Mouse (Mus musculus): ENCODE measurements around the gene Ust. TPM values are rescaled to one million over a fixed set of nuclear protein-coding genes. Genes with fewer than 3 reads are reported as not detected.

Ust gene
- total and polyA plus RNA-seq, 3 experiments: not detected

DNA sequence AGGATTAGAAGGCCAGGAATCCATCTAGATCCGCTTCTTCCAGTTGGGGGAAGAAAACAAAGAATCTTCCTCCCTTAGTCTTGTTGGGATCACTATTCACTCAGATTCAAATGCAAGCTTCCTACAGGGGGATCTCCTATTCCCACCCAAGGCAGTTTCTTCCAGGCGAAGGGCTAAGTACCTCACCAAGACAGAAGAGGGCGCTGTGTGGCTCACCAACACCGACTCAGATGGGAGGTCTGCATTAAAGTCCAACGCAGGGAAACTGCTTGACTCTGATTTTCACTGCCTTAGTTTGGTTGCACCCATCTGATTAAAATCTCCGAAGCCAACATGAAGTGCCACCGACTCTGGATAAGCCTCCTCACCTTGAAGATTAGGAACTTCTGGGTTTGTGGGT is 10.5 kb upstream of the Ust start:
- Histone ChIP-seq H3K9ac (ENCODE audit: insufficient read depth, low read depth) (no peak overlapping the region), H3K79me2 (replicated peaks; ENCODE audit: control insufficient read depth, extremely low read depth, insufficient read depth, poor library complexity, severe bottlenecking) (no peaks in the 10 kb centered on the region), H3K27me3 (replicated peaks) (no peaks in the 10 kb centered on the region), H3K4me3 (replicated peaks in 1 of 3; ENCODE audit: low read depth in 2 of 3, low read length in 2 of 3, poor library complexity in 1 of 3) (no peak overlapping the region), H3K4me2 (ENCODE audit: insufficient read depth, low read depth, poor library complexity, severe bottlenecking) (no peak overlapping the region), H3K36me3 (replicated peaks in 1 of 2; ENCODE audit: control insufficient read depth in 1 of 2, insufficient read depth in 1 of 2, low read length in 1 of 2) (no peaks in the 10 kb centered on the region), H3K27ac (ENCODE audit: insufficient read depth, low read depth) (no peak overlapping the region), H3K4me1 (ENCODE audit: control insufficient read depth in 1 of 2, insufficient read depth in 2 of 2) (peaks cover 21 to 26% of the 10 kb centered on the region in 2 experiments), H3K9me3 (replicated peaks; ENCODE audit: low read length) (no peaks in the 10 kb centered on the region)
- in situ Hi-C loops (cut with MboI; ENCODE audit: low pct_ligation_motif_present, low pct_unique_long_range_greater_than_20kb, low sequenced_read_pairs) (loop anchor here (5.0 kb wide), 1 partner anchor 188 kb away; no protein-coding TSS in a partner anchor), dilution Hi-C loops (cut with MboI; ENCODE audit: extremely low pct_ligation_motif_present, extremely low pct_unique_long_range_greater_than_20kb, low sequenced_read_pairs) (no loop called here)
- no peak for DNase-seq (ENCODE audit: extremely low read depth)
- no peak for TF ChIP-seq POLR2AphosphoS2 (IDR thresholded peaks at IDR 0.05; ENCODE audit: low read depth, low read length)
- TF ChIP-seq TCF12 (IDR thresholded peaks at IDR 0.05; ENCODE audit: low read depth, low read length): no peak
- no peak for TF ChIP-seq HCFC1 (IDR thresholded peaks at IDR 0.05; ENCODE audit: low read depth, low read length)
- no peak for TF ChIP-seq ZC3H11A (IDR thresholded peaks at IDR 0.05; ENCODE audit: low read depth, low read length)
- TF ChIP-seq BHLHE40 (IDR thresholded peaks at IDR 0.05; ENCODE audit: low read depth, low read length): no peak
- TF ChIP-seq NRF1 (IDR thresholded peaks at IDR 0.05; ENCODE audit: low read depth, low read length): no peak
- peak; percentile 36 for TF ChIP-seq SMC3 (IDR thresholded peaks at IDR 0.05; ENCODE audit: low read depth, low read length)
- TF ChIP-seq GABPA (IDR thresholded peaks at IDR 0.05; ENCODE audit: insufficient replicate concordance, low read depth, low read length): no peak
- TF ChIP-seq POLR2A (IDR thresholded peaks at IDR 0.05; ENCODE audit: low read depth, low read length): no peak
- no peak for TF ChIP-seq JUND (conservative IDR thresholded peaks at IDR 0.05; ENCODE audit: low read depth, low read length)
- no peak for TF ChIP-seq MYC (IDR thresholded peaks at IDR 0.05; ENCODE audit: low read depth, low read length)
- peak; percentile 26 to 51; a peak in 3 of 4 replicates for TF ChIP-seq CTCF (conservative IDR thresholded peaks at IDR 0.05 in 1 of 2, IDR thresholded peaks at IDR 0.05 in 1 of 2; ENCODE audit: low read depth in 2 of 2, low read length in 2 of 2)
- no peak for TF ChIP-seq USF1 (IDR thresholded peaks at IDR 0.05; ENCODE audit: low read depth, low read length)
- no peak for TF ChIP-seq MXI1 (IDR thresholded peaks at IDR 0.05; ENCODE audit: low read depth, low read length)
- TF ChIP-seq MAFK (IDR thresholded peaks at IDR 0.05; ENCODE audit: insufficient replicate concordance, low read length): no peak
- TF ChIP-seq ETS1 (conservative IDR thresholded peaks at IDR 0.05; ENCODE audit: low read depth, low read length): no peak
- TF ChIP-seq RCOR1 (conservative IDR thresholded peaks at IDR 0.05; ENCODE audit: low read depth, low read length): no peak
- TF ChIP-seq E2F4 (IDR thresholded peaks at IDR 0.05; ENCODE audit: insufficient replicate concordance, low read depth, low read length): no peak
- no peak for TF ChIP-seq EP300 (IDR thresholded peaks at IDR 0.05; ENCODE audit: low read length)
- no peak for TF ChIP-seq ZNF384 (IDR thresholded peaks at IDR 0.05; ENCODE audit: low read depth, low read length)
- peak; percentile 31 for TF ChIP-seq RAD21 (IDR thresholded peaks at IDR 0.05; ENCODE audit: low read depth, low read length)
- no peak for TF ChIP-seq JUN (IDR thresholded peaks at IDR 0.05; ENCODE audit: insufficient read depth, low read depth, low read length)

DNA sequence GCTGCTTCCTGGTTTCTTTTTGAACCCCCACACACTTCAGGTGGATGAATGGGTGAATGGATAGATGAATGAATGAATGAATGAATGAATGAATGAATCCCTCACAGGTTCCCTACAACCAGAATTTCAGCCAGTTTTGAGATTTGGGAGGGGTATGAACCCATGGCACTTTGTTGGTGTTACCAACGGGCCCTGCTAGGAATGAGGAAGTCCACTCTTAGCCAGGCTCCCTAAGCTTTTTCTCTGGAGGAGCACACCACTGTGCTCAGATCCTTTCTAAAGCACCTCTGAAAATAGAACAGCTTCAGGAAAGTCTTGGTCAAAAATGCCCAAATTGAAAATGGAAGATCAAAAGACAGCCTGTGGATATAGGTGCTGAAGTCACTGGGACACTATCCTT is 6.7 kb upstream of the Ust start:
- TF ChIP-seq MAFK (IDR thresholded peaks at IDR 0.05; ENCODE audit: insufficient replicate concordance, low read length) (no peak), CHD1 (IDR thresholded peaks at IDR 0.05; ENCODE audit: low read depth, low read length) (no peak), IRF4 (IDR thresholded peaks at IDR 0.05; ENCODE audit: low read depth, low read length) (no peak), E2F4 (IDR thresholded peaks at IDR 0.05; ENCODE audit: insufficient replicate concordance, low read depth, low read length) (no peak), JUND (conservative IDR thresholded peaks at IDR 0.05; ENCODE audit: low read depth, low read length) (no peak), SMC3 (IDR thresholded peaks at IDR 0.05; ENCODE audit: low read depth, low read length) (no peak), RCOR1 (conservative IDR thresholded peaks at IDR 0.05; ENCODE audit: low read depth, low read length) (no peak), RAD21 (IDR thresholded peaks at IDR 0.05; ENCODE audit: low read depth, low read length) (no peak), MYC (IDR thresholded peaks at IDR 0.05; ENCODE audit: low read depth, low read length) (no peak), BHLHE40 (IDR thresholded peaks at IDR 0.05; ENCODE audit: low read depth, low read length) (no peak)
- Histone ChIP-seq H3K4me2 (ENCODE audit: insufficient read depth, low read depth, poor library complexity, severe bottlenecking) (no peak overlapping the region), H3K9ac (ENCODE audit: insufficient read depth, low read depth) (no peak overlapping the region), H3K4me3 (replicated peaks in 1 of 3; ENCODE audit: low read depth in 2 of 3, low read length in 2 of 3, poor library complexity in 1 of 3) (no peak overlapping the region), H3K9me3 (replicated peaks; ENCODE audit: low read length) (no peaks in the 10 kb centered on the region), H3K27me3 (replicated peaks) (no peaks in the 10 kb centered on the region), H3K27ac (ENCODE audit: insufficient read depth, low read depth) (no peak overlapping the region), H3K36me3 (replicated peaks in 1 of 2; ENCODE audit: control insufficient read depth in 1 of 2, insufficient read depth in 1 of 2, low read length in 1 of 2) (no peaks in the 10 kb centered on the region), H3K79me2 (replicated peaks; ENCODE audit: control insufficient read depth, extremely low read depth, insufficient read depth, poor library complexity, severe bottlenecking) (no peaks in the 10 kb centered on the region), H3K4me1 (ENCODE audit: control insufficient read depth in 1 of 2, insufficient read depth in 2 of 2) (peaks cover 9 to 11% of the 10 kb centered on the region in 2 experiments; a peak in 3 of 4 replicates)
- DNase-seq (ENCODE audit: extremely low read depth): no peak
- in situ Hi-C loops (cut with MboI; ENCODE audit: low pct_ligation_motif_present, low pct_unique_long_range_greater_than_20kb, low sequenced_read_pairs): loop anchor here (5.0 kb wide), 1 partner anchor 192 kb away; no protein-coding TSS in a partner anchor
- dilution Hi-C loops (cut with MboI; ENCODE audit: extremely low pct_ligation_motif_present, extremely low pct_unique_long_range_greater_than_20kb, low sequenced_read_pairs): no loop called here

All from CH12.LX (cell line).